Mouse (Mus musculus): Measurements from ENCODE around the gene Tmem141. TPM values are rescaled to one million over a fixed set of nuclear protein-coding genes. Genes with fewer than 3 reads are reported as not detected.

Tmem141 gene
- 9.0 TPM for polyA plus RNA-seq (2015; fragmentation: Illumina TruSeq; extraction: RNeasy Lipid Tissue Mini Kit (QIAGEN cat#74804); ENCODE audit: insufficient read depth, low read depth, low replicate concordance)

GRCm38 (mm10) chr2:25621229-25622200, at the start of gene Tmem141:
TSS of gene Tmem141 (minus strand) at chr2:25622005.

GRCm38 (mm10) chr2:25657652-25658051, 35.8 kb upstream of the Tmem141 start, which contains the start of gene Lcn5:
TSS of gene Lcn5 (plus strand) at chr2:25657952.

GRCm38 (mm10) chr2:25652902-25653301, 31.1 kb upstream of the Tmem141 start, which contains the start of gene Lcn8:
TSS of gene Lcn8 (plus strand) at chr2:25653120.

GRCm38 (mm10) chr2:25627811-25628210, 6.0 kb upstream of the Tmem141 start, which contains the start of gene Fcna:
TSS of gene Fcna (minus strand) at chr2:25628030.

GRCm38 (mm10) chr2:25617578-25617977, 4.2 kb downstream of the Tmem141 start, which contains the start of gene Ccdc183:
TSS of gene Ccdc183 (minus strand) at chr2:25617678.

GRCm38 (mm10) chr2:25607761-25608622, 13.8 kb downstream of the Tmem141 start, which contains the start of gene Rabl6:
TSS of gene Rabl6 (minus strand) at chr2:25608521.

GRCm38 (mm10) chr2:25581294-25581864, 40.4 kb downstream of the Tmem141 start, which contains the start of gene Ajm1:
TSS of gene Ajm1 (minus strand) at chr2:25581757.

GRCm38 (mm10) chr2:25574579-25575431, 47.0 kb downstream of the Tmem141 start, which contains the start of the genes Mamdc4 and Phpt1:
TSS of gene Mamdc4 (minus strand) at chr2:25574845.
TSS of gene Phpt1 (minus strand) at chr2:25575224.

Other genes starting within 250 kb of the Tmem141 start
- gene Sapcd2, start 249.7 kb downstream of the Tmem141 start, polyA plus RNA-seq (2015; fragmentation: Illumina TruSeq; extraction: RNeasy Lipid Tissue Mini Kit (QIAGEN cat#74804); ENCODE audit: insufficient read depth, low read depth, low replicate concordance): not detected
- gene Entpd2, start 226.1 kb downstream of the Tmem141 start, polyA plus RNA-seq (2015; fragmentation: Illumina TruSeq; extraction: RNeasy Lipid Tissue Mini Kit (QIAGEN cat#74804); ENCODE audit: insufficient read depth, low read depth, low replicate concordance): 16.2 TPM
- gene Npdc1, start 222.7 kb downstream of the Tmem141 start, polyA plus RNA-seq (2015; fragmentation: Illumina TruSeq; extraction: RNeasy Lipid Tissue Mini Kit (QIAGEN cat#74804); ENCODE audit: insufficient read depth, low read depth, low replicate concordance): 96.2 TPM
- gene Fut7, start 198.7 kb downstream of the Tmem141 start, polyA plus RNA-seq (2015; fragmentation: Illumina TruSeq; extraction: RNeasy Lipid Tissue Mini Kit (QIAGEN cat#74804); ENCODE audit: insufficient read depth, low read depth, low replicate concordance): not detected
- gene Abca2, start 193.3 kb downstream of the Tmem141 start, polyA plus RNA-seq (2015; fragmentation: Illumina TruSeq; extraction: RNeasy Lipid Tissue Mini Kit (QIAGEN cat#74804); ENCODE audit: insufficient read depth, low read depth, low replicate concordance): 12.8 TPM
- gene Clic3, start 165.2 kb downstream of the Tmem141 start, polyA plus RNA-seq (2015; fragmentation: Illumina TruSeq; extraction: RNeasy Lipid Tissue Mini Kit (QIAGEN cat#74804); ENCODE audit: insufficient read depth, low read depth, low replicate concordance): not detected
- gene Paxx, start 160.9 kb downstream of the Tmem141 start, polyA plus RNA-seq (2015; fragmentation: Illumina TruSeq; extraction: RNeasy Lipid Tissue Mini Kit (QIAGEN cat#74804); ENCODE audit: insufficient read depth, low read depth, low replicate concordance): 43.3 TPM
- 2.9 TPM for gene Ptgds, start 152.0 kb downstream of the Tmem141 start, polyA plus RNA-seq (2015; fragmentation: Illumina TruSeq; extraction: RNeasy Lipid Tissue Mini Kit (QIAGEN cat#74804); ENCODE audit: insufficient read depth, low read depth, low replicate concordance)
- not detected for gene Lcn12, start 128.1 kb downstream of the Tmem141 start, polyA plus RNA-seq (2015; fragmentation: Illumina TruSeq; extraction: RNeasy Lipid Tissue Mini Kit (QIAGEN cat#74804); ENCODE audit: insufficient read depth, low read depth, low replicate concordance)
- 26.2 TPM for gene Fbxw5, start 121.3 kb downstream of the Tmem141 start, polyA plus RNA-seq (2015; fragmentation: Illumina TruSeq; extraction: RNeasy Lipid Tissue Mini Kit (QIAGEN cat#74804); ENCODE audit: insufficient read depth, low read depth, low replicate concordance)
- gene C8g, start 120.3 kb downstream of the Tmem141 start, polyA plus RNA-seq (2015; fragmentation: Illumina TruSeq; extraction: RNeasy Lipid Tissue Mini Kit (QIAGEN cat#74804); ENCODE audit: insufficient read depth, low read depth, low replicate concordance): 1.0 TPM
- 5.1 TPM for gene Traf2, start 75.1 kb downstream of the Tmem141 start, polyA plus RNA-seq (2015; fragmentation: Illumina TruSeq; extraction: RNeasy Lipid Tissue Mini Kit (QIAGEN cat#74804); ENCODE audit: insufficient read depth, low read depth, low replicate concordance)
- gene Edf1, start 64.2 kb downstream of the Tmem141 start, polyA plus RNA-seq (2015; fragmentation: Illumina TruSeq; extraction: RNeasy Lipid Tissue Mini Kit (QIAGEN cat#74804); ENCODE audit: insufficient read depth, low read depth, low replicate concordance): 66.9 TPM
- gene Mamdc4, start 47.2 kb downstream of the Tmem141 start, polyA plus RNA-seq (2015; fragmentation: Illumina TruSeq; extraction: RNeasy Lipid Tissue Mini Kit (QIAGEN cat#74804); ENCODE audit: insufficient read depth, low read depth, low replicate concordance): 2.6 TPM
- 9.9 TPM for gene Phpt1, start 46.8 kb downstream of the Tmem141 start, polyA plus RNA-seq (2015; fragmentation: Illumina TruSeq; extraction: RNeasy Lipid Tissue Mini Kit (QIAGEN cat#74804); ENCODE audit: insufficient read depth, low read depth, low replicate concordance)
- 0.63 TPM for gene Ajm1, start 40.2 kb downstream of the Tmem141 start, polyA plus RNA-seq (2015; fragmentation: Illumina TruSeq; extraction: RNeasy Lipid Tissue Mini Kit (QIAGEN cat#74804); ENCODE audit: insufficient read depth, low read depth, low replicate concordance)
- 52.4 TPM for gene Rabl6, start 13.5 kb downstream of the Tmem141 start, polyA plus RNA-seq (2015; fragmentation: Illumina TruSeq; extraction: RNeasy Lipid Tissue Mini Kit (QIAGEN cat#74804); ENCODE audit: insufficient read depth, low read depth, low replicate concordance)
- not detected for gene Ccdc183, start 4.3 kb downstream of the Tmem141 start, polyA plus RNA-seq (2015; fragmentation: Illumina TruSeq; extraction: RNeasy Lipid Tissue Mini Kit (QIAGEN cat#74804); ENCODE audit: insufficient read depth, low read depth, low replicate concordance)
- gene Fcna, start 6.0 kb upstream of the Tmem141 start, polyA plus RNA-seq (2015; fragmentation: Illumina TruSeq; extraction: RNeasy Lipid Tissue Mini Kit (QIAGEN cat#74804); ENCODE audit: insufficient read depth, low read depth, low replicate concordance): 9.0 TPM
- gene Lcn8, start 31.1 kb upstream of the Tmem141 start, polyA plus RNA-seq (2015; fragmentation: Illumina TruSeq; extraction: RNeasy Lipid Tissue Mini Kit (QIAGEN cat#74804); ENCODE audit: insufficient read depth, low read depth, low replicate concordance): not detected
- gene Lcn5, start 35.9 kb upstream of the Tmem141 start, polyA plus RNA-seq (2015; fragmentation: Illumina TruSeq; extraction: RNeasy Lipid Tissue Mini Kit (QIAGEN cat#74804); ENCODE audit: insufficient read depth, low read depth, low replicate concordance): not detected
- not detected for gene Lcn6, start 54.8 kb upstream of the Tmem141 start, polyA plus RNA-seq (2015; fragmentation: Illumina TruSeq; extraction: RNeasy Lipid Tissue Mini Kit (QIAGEN cat#74804); ENCODE audit: insufficient read depth, low read depth, low replicate concordance)
- not detected for gene Lcn10, start 60.7 kb upstream of the Tmem141 start, polyA plus RNA-seq (2015; fragmentation: Illumina TruSeq; extraction: RNeasy Lipid Tissue Mini Kit (QIAGEN cat#74804); ENCODE audit: insufficient read depth, low read depth, low replicate concordance)
- not detected for gene Obp2a, start 78.0 kb upstream of the Tmem141 start, polyA plus RNA-seq (2015; fragmentation: Illumina TruSeq; extraction: RNeasy Lipid Tissue Mini Kit (QIAGEN cat#74804); ENCODE audit: insufficient read depth, low read depth, low replicate concordance)
- 5.2 TPM for gene Bmyc, start 84.7 kb upstream of the Tmem141 start, polyA plus RNA-seq (2015; fragmentation: Illumina TruSeq; extraction: RNeasy Lipid Tissue Mini Kit (QIAGEN cat#74804); ENCODE audit: insufficient read depth, low read depth, low replicate concordance)
- not detected for gene Obp2b, start 115.0 kb upstream of the Tmem141 start, polyA plus RNA-seq (2015; fragmentation: Illumina TruSeq; extraction: RNeasy Lipid Tissue Mini Kit (QIAGEN cat#74804); ENCODE audit: insufficient read depth, low read depth, low replicate concordance)
- not detected for gene Lcn3, start 143.6 kb upstream of the Tmem141 start, polyA plus RNA-seq (2015; fragmentation: Illumina TruSeq; extraction: RNeasy Lipid Tissue Mini Kit (QIAGEN cat#74804); ENCODE audit: insufficient read depth, low read depth, low replicate concordance)
- not detected for gene Lcn11, start 155.0 kb upstream of the Tmem141 start, polyA plus RNA-seq (2015; fragmentation: Illumina TruSeq; extraction: RNeasy Lipid Tissue Mini Kit (QIAGEN cat#74804); ENCODE audit: insufficient read depth, low read depth, low replicate concordance)
- gene Gm13539, start 160.3 kb upstream of the Tmem141 start, polyA plus RNA-seq (2015; fragmentation: Illumina TruSeq; extraction: RNeasy Lipid Tissue Mini Kit (QIAGEN cat#74804); ENCODE audit: insufficient read depth, low read depth, low replicate concordance): not detected
- not detected for gene Glt6d1, start 193.8 kb upstream of the Tmem141 start, polyA plus RNA-seq (2015; fragmentation: Illumina TruSeq; extraction: RNeasy Lipid Tissue Mini Kit (QIAGEN cat#74804); ENCODE audit: insufficient read depth, low read depth, low replicate concordance)
- gene Lcn9, start 201.1 kb upstream of the Tmem141 start, polyA plus RNA-seq (2015; fragmentation: Illumina TruSeq; extraction: RNeasy Lipid Tissue Mini Kit (QIAGEN cat#74804); ENCODE audit: insufficient read depth, low read depth, low replicate concordance): not detected
- gene Sohlh1, start 225.2 kb upstream of the Tmem141 start, polyA plus RNA-seq (2015; fragmentation: Illumina TruSeq; extraction: RNeasy Lipid Tissue Mini Kit (QIAGEN cat#74804); ENCODE audit: insufficient read depth, low read depth, low replicate concordance): not detected
- gene Kcnt1, start 241.7 kb upstream of the Tmem141 start, polyA plus RNA-seq (2015; fragmentation: Illumina TruSeq; extraction: RNeasy Lipid Tissue Mini Kit (QIAGEN cat#74804); ENCODE audit: insufficient read depth, low read depth, low replicate concordance): 0.18 TPM

Measured in pancreas, adult 10 weeks (tissue).